ENCODE assay signal across 9 mouse cellular contexts in genomic region chr19:46962841-46963240, GRCm38 (mm10). TPM values are rescaled to one million over a fixed set of nuclear protein-coding genes. Genes with fewer than 3 reads are reported as not detected.
DNase-seq lines count a peak whose midpoint lies in the region; ATAC-seq and TF ChIP-seq lines count a peak whose summit lies in the region.
"Had no signal": no experiment of that assay in that cellular context is flagged by ENCODE, and none has a peak within 500 bp of the region (broad histone marks: within the 10 kb centered on the region; RNA-seq: fewer than 3 reads in every experiment).

No protein-coding gene starts in this region.

- no peaks in the 10 kb centered on the region for H3K9me3 ChIP-seq in heart, embryonic 14.5 days (ENCODE audit: control insufficient read depth, low read length)
- H3K9me3 ChIP-seq in hindbrain, embryonic 16.5 days (ENCODE audit: control insufficient read depth, low read length), result no peaks in the 10 kb centered on the region
- no peaks in the 10 kb centered on the region for H3K9me3 ChIP-seq in midbrain, embryonic 14.5 days (ENCODE audit: control insufficient read depth, low read length)

- no peak for DNase-seq in heart, adult 8-10 months (ENCODE audit: low spot score)
- DNase-seq in midbrain, embryonic 14.5 days, result no peak
- no peak for DNase-seq in cerebellum, adult 2 months
- DNase-seq in right cerebral cortex, postnatal 36 days (ENCODE audit: low spot score in 2 of 2), result no peak
- DNase-seq in left cerebral cortex, adult 11 months (ENCODE audit: low spot score), result no peak

- TF ChIP-seq CTCF in bone marrow macrophage, adult 2 months (IDR thresholded peaks at IDR 0.05; ENCODE audit: low read depth, low read length), result no peak
- no peak for TF ChIP-seq CTCF in cerebellum, adult 2 months (IDR thresholded peaks at IDR 0.05; ENCODE audit: borderline replicate concordance, insufficient read depth, low read depth, low read length)

- H3K4me2 ChIP-seq in heart, embryonic 14.5 days (ENCODE audit: low read length), result peak overlapping the region; percentile 87
- peak overlapping the region; percentile 76 for H3K4me2 ChIP-seq in hindbrain, embryonic 16.5 days (ENCODE audit: low read length)
- peak overlapping the region; percentile 61 for H3K4me2 ChIP-seq in midbrain, embryonic 14.5 days (ENCODE audit: low read length)

- WGBS in heart, embryonic 14.5 days, result 21% methylated on average over 7 of the region's 7 CpGs
- WGBS in hindbrain, embryonic 16.5 days, result 25% methylated on average over 7 of the region's 7 CpGs
- WGBS in midbrain, embryonic 14.5 days, result 31% methylated on average over 7 of the region's 7 CpGs
- WGBS in cerebellum, adult 2 months, result 22% methylated on average over 7 of the region's 7 CpGs

- peak overlapping the region in 1 of 2 experiments; percentile 99; a peak in 2 of 4 replicates for H3K27ac ChIP-seq in heart, embryonic 14.5 days (replicated peaks in 1 of 2; ENCODE audit: control insufficient read depth in 1 of 2, insufficient read depth in 1 of 2, low read depth in 2 of 2, low read length in 2 of 2)
- H3K27ac ChIP-seq in bone marrow macrophage, adult 2 months (ENCODE audit: insufficient read depth, low read depth, low read length), result no peak overlapping the region
- H3K27ac ChIP-seq in hindbrain, embryonic 16.5 days (ENCODE audit: low read depth, low read length), result no peak overlapping the region
- H3K27ac ChIP-seq in midbrain, embryonic 14.5 days (replicated peaks; ENCODE audit: low read depth, low read length), result peak overlapping the region; percentile 99
- H3K27ac ChIP-seq in cerebellum, adult 2 months (ENCODE audit: insufficient read depth, low read length), result no peak overlapping the region

- TF ChIP-seq POLR2A in bone marrow macrophage, adult 2 months (IDR thresholded peaks at IDR 0.05; ENCODE audit: borderline replicate concordance, low read depth, low read length), result no peak
- no peak for TF ChIP-seq POLR2A in cerebellum, adult 2 months (IDR thresholded peaks at IDR 0.05; ENCODE audit: borderline replicate concordance, insufficient read depth, low read length)

- H3K27me3 ChIP-seq in heart, embryonic 14.5 days (ENCODE audit: control insufficient read depth, insufficient read depth, low read length), result no peaks in the 10 kb centered on the region
- no peaks in the 10 kb centered on the region for H3K27me3 ChIP-seq in hindbrain, embryonic 16.5 days (replicated peaks; ENCODE audit: control insufficient read depth, insufficient read depth, low read length)
- no peaks in the 10 kb centered on the region for H3K27me3 ChIP-seq in midbrain, embryonic 14.5 days (ENCODE audit: control insufficient read depth, insufficient read depth, low read length)
- H3K27me3 ChIP-seq in cerebellum, adult 2 months (ENCODE audit: control insufficient read depth, insufficient read depth, low read length), result no peaks in the 10 kb centered on the region
- H3K27me3 ChIP-seq: Patski had no signal

- peak overlapping the region; percentile 98; the same call in 1 of the 2 replicates for H3K9ac ChIP-seq in heart, embryonic 14.5 days (ENCODE audit: low read length)
- H3K9ac ChIP-seq in hindbrain, embryonic 16.5 days (ENCODE audit: low read depth, low read length), result no peak overlapping the region
- H3K9ac ChIP-seq in midbrain, embryonic 14.5 days (replicated peaks; ENCODE audit: low read length), result no peak overlapping the region

- no peaks in the 10 kb centered on the region for H3K36me3 ChIP-seq in heart, embryonic 14.5 days (ENCODE audit: control insufficient read depth, insufficient read depth, low read length)
- no peaks in the 10 kb centered on the region for H3K36me3 ChIP-seq in hindbrain, embryonic 16.5 days (ENCODE audit: control insufficient read depth, insufficient read depth, low read length)
- no peaks in the 10 kb centered on the region for H3K36me3 ChIP-seq in midbrain, embryonic 14.5 days (ENCODE audit: control insufficient read depth, insufficient read depth, low read length)

- peak overlapping the region in 1 of 2 experiments; percentile 77; a peak in 3 of 4 replicates for H3K4me3 ChIP-seq in heart, embryonic 14.5 days (ENCODE audit: control insufficient read depth in 1 of 2, insufficient read depth in 1 of 2, low read depth in 1 of 2, low read length in 2 of 2)
- H3K4me3 ChIP-seq in bone marrow macrophage, adult 2 months (ENCODE audit: insufficient read depth, low read length), result peak overlapping the region; percentile 88; the same call in 1 of the 2 replicates
- peak overlapping the region; percentile 67 for H3K4me3 ChIP-seq in hindbrain, embryonic 16.5 days (ENCODE audit: low read length)
- H3K4me3 ChIP-seq in midbrain, embryonic 14.5 days (replicated peaks; ENCODE audit: low read depth, low read length), result peak overlapping the region; percentile 67
- no peak overlapping the region for H3K4me3 ChIP-seq in cerebellum, adult 2 months (replicated peaks; ENCODE audit: insufficient read depth, low read depth, low read length)

- peaks cover 6 to 39% of the 10 kb centered on the region in 2 experiments; a peak in 3 of 4 replicates for H3K4me1 ChIP-seq in heart, embryonic 14.5 days (ENCODE audit: control insufficient read depth in 2 of 2, insufficient read depth in 2 of 2, low read length in 2 of 2)
- H3K4me1 ChIP-seq in bone marrow macrophage, adult 2 months (ENCODE audit: control insufficient read depth, insufficient read depth, low read length), result peaks cover 36% of the 10 kb centered on the region
- peaks cover 20% of the 10 kb centered on the region for H3K4me1 ChIP-seq in hindbrain, embryonic 16.5 days (ENCODE audit: control insufficient read depth, insufficient read depth, low read depth, low read length)
- peaks cover 14% of the 10 kb centered on the region for H3K4me1 ChIP-seq in midbrain, embryonic 14.5 days (ENCODE audit: control insufficient read depth, insufficient read depth, low read length)
- peaks cover 12% of the 10 kb centered on the region for H3K4me1 ChIP-seq in cerebellum, adult 2 months (ENCODE audit: control insufficient read depth, insufficient read depth, low read length)

- no peak for ATAC-seq in heart, embryonic 14.5 days (ENCODE audit: insufficient number of reproducible peaks, insufficient read depth, low FRiP score, low read depth)
- ATAC-seq in hindbrain, embryonic 16.5 days, result no peak
- no peak for ATAC-seq in midbrain, embryonic 14.5 days (ENCODE audit: low FRiP score, low TSS enrichment)

RNA-seq across cellular contexts. Expression of gene Ina, which starts 51.7 kb away (rescaled TPM):
- polyA plus RNA-seq in heart, embryonic 14.5 days (2014; fragmentation: Nextera tagmentation; extraction: Ambion mirVana), result 0.30 TPM in 1 of 2 replicates, not detected in the other
- under 1 TPM in 2 of 4 experiments, not detected in 2; 0.06 to 0.19 TPM for total RNA-seq in heart, adult 8-10 months (2022)
- not detected in 2 replicates for polyA plus RNA-seq in bone marrow macrophage, adult 2 months (2012; ENCODE audit: insufficient read depth, insufficient read length, missing spikeins)
- polyA plus RNA-seq in hindbrain, embryonic 16.5 days (2015; fragmentation: Nextera tagmentation; extraction: Ambion mirVana), result 413 and 454 TPM in 2 replicates
- 605 and 611 TPM in 2 replicates for polyA plus RNA-seq in midbrain, embryonic 14.5 days (2014; fragmentation: Nextera tagmentation; extraction: Ambion mirVana)
- 214 and 232 TPM in 2 replicates for polyA plus RNA-seq in cerebellum, adult 2 months (2012; rRNA removed)

RNA-seq across cellular contexts. Expression of gene Nt5c2, which starts 52.1 kb away (rescaled TPM):
- polyA plus RNA-seq in heart, embryonic 14.5 days (2014; fragmentation: Nextera tagmentation; extraction: Ambion mirVana), result 115 and 126 TPM in 2 replicates
- total RNA-seq in heart, adult 8-10 months (2022), result 10 to 100 TPM; 58.1 to 68.9 (median 64.7) TPM
- polyA plus RNA-seq in bone marrow macrophage, adult 2 months (2012; ENCODE audit: insufficient read depth, insufficient read length, missing spikeins), result 56.5 and 61.9 TPM in 2 replicates
- 77.6 and 80.6 TPM in 2 replicates for polyA plus RNA-seq in hindbrain, embryonic 16.5 days (2015; fragmentation: Nextera tagmentation; extraction: Ambion mirVana)
- 89.9 and 91.1 TPM in 2 replicates for polyA plus RNA-seq in midbrain, embryonic 14.5 days (2014; fragmentation: Nextera tagmentation; extraction: Ambion mirVana)
- 48.9 and 49.3 TPM in 2 replicates for polyA plus RNA-seq in cerebellum, adult 2 months (2012; rRNA removed)

Comparison
In these comparisons a context has a peak if more than half of its experiments do, and no peak if none do; other contexts are left out.
1. RNA of gene Ina, which starts 51.7 kb away (polyA plus RNA-seq): 605 to 611 TPM in midbrain, embryonic 14.5 days, 413 to 454 TPM in hindbrain, embryonic 16.5 days and 214 to 232 TPM in cerebellum, adult 2 months; 0.30 TPM in heart, embryonic 14.5 days and not detected in bone marrow macrophage, adult 2 months; every median in the first group is over 100 times any median in the second.
2. Peak in every context shown above with its lines, with median percentiles within 50 percentile points of each other: H3K4me2 ChIP-seq.